Mouse (Mus musculus): ENCODE results near the gene Magea8.
"Not testable (repeated sequence)": the region's sequence is repeated elsewhere in the genome, so short reads cannot be mapped to it uniquely, and the experiment has no call there.

Magea8 gene

GRCm38 (mm10) chrX:154995750-154996149 is at the start of gene Magea8:
Gene Magea8, minus strand, starts transcription at chrX:154995850.
- DNase-seq (ENCODE audit: low spot score in 2 of 2): not testable (repeated sequence)

GRCm38 (mm10) chrX:154949405-154949804 is 46.2 kb downstream of the Magea8 start, which contains the start of gene Magea3:
Gene Magea3, minus strand, starts transcription at chrX:154949505.
- DNase-seq (ENCODE audit: low spot score in 2 of 2): not testable (repeated sequence)

- DNase-seq (ENCODE audit: low spot score in 2 of 2): not testable (repeated sequence)
Measured at GRCm38 (mm10) chrX:154935887-154936286, 59.8 kb downstream of the Magea8 start, which contains the start of gene Magea6. Gene Magea6, minus strand, starts transcription at chrX:154935987.
